Mouse (Mus musculus): ENCODE results near the gene Kcnj1. TPM values are rescaled to one million over a fixed set of nuclear protein-coding genes. Genes with fewer than 3 reads are reported as not detected.
A peak's percentile ranks its signal among the peaks of the same experiment; 100 is the strongest.

Kcnj1 gene
- polyA plus RNA-seq, 1 experiment from 2014 or later, result not detected

GRCm38 (mm10) chr9:32420711-32421110 is 48.4 kb downstream of the Kcnj1 start:
- Histone ChIP-seq H3K27ac (ENCODE audit: low read depth, low read length) (no peak overlapping the region), H3K9me3 (replicated peaks; ENCODE audit: control insufficient read depth, low read length) (no peaks in the 10 kb centered on the region), H3K4me2 (ENCODE audit: low read length) (no peak overlapping the region), H3K4me1 (ENCODE audit: control insufficient read depth, insufficient read depth, low read length) (no peaks in the 10 kb centered on the region), H3K36me3 (ENCODE audit: control insufficient read depth, insufficient read depth, low read length) (no peaks in the 10 kb centered on the region), H3K27me3 (replicated peaks; ENCODE audit: control insufficient read depth, insufficient read depth, low read length) (no peaks in the 10 kb centered on the region), H3K4me3 (ENCODE audit: low read depth, low read length) (no peak overlapping the region), H3K9ac (ENCODE audit: low read length) (no peak overlapping the region)
- no peak for ATAC-seq
- no peak for DNase-seq (ENCODE audit: low spot score)

- DNase-seq (ENCODE audit: low spot score) (no peak), ATAC-seq (no peak)
- 79% methylated on average over 7 of the region's 7 CpGs for WGBS
These were observed 53.0 kb downstream of the Kcnj1 start for GRCm38 (mm10) chr9:32425321-32425720.

GRCm38 (mm10) chr9:32431061-32431460 is 58.8 kb downstream of the Kcnj1 start:
- H3K9ac ChIP-seq (ENCODE audit: low read length), result no peak overlapping the region
- no peak overlapping the region for H3K4me2 ChIP-seq (ENCODE audit: low read length)
- no peaks in the 10 kb centered on the region for H3K27me3 ChIP-seq (replicated peaks; ENCODE audit: control insufficient read depth, insufficient read depth, low read length)
- 83% methylated on average over 3 of the region's 3 CpGs for WGBS
- no peak overlapping the region for H3K4me3 ChIP-seq (ENCODE audit: low read depth, low read length)
- H3K36me3 ChIP-seq (ENCODE audit: control insufficient read depth, insufficient read depth, low read length), result no peaks in the 10 kb centered on the region
- no peaks in the 10 kb centered on the region for H3K9me3 ChIP-seq (replicated peaks; ENCODE audit: control insufficient read depth, low read length)
- DNase-seq (ENCODE audit: low spot score), result no peak
- no peak overlapping the region for H3K27ac ChIP-seq (ENCODE audit: low read depth, low read length)
- H3K4me1 ChIP-seq (ENCODE audit: control insufficient read depth, insufficient read depth, low read length), result no peaks in the 10 kb centered on the region
- ATAC-seq, result no peak

More at GRCm38 (mm10) chr9:32425321-32425720, 53.0 kb downstream of the Kcnj1 start:
- H3K4me3 ChIP-seq (ENCODE audit: low read depth, low read length), result no peak overlapping the region
- no peaks in the 10 kb centered on the region for H3K36me3 ChIP-seq (ENCODE audit: control insufficient read depth, insufficient read depth, low read length)
- H3K27me3 ChIP-seq (replicated peaks; ENCODE audit: control insufficient read depth, insufficient read depth, low read length), result no peaks in the 10 kb centered on the region
- no peak overlapping the region for H3K27ac ChIP-seq (ENCODE audit: low read depth, low read length)
- no peaks in the 10 kb centered on the region for H3K9me3 ChIP-seq (replicated peaks; ENCODE audit: control insufficient read depth, low read length)
- no peaks in the 10 kb centered on the region for H3K4me1 ChIP-seq (ENCODE audit: control insufficient read depth, insufficient read depth, low read length)
- no peak overlapping the region for H3K4me2 ChIP-seq (ENCODE audit: low read length)
- H3K9ac ChIP-seq (ENCODE audit: low read length), result no peak overlapping the region

- DNase-seq (ENCODE audit: low spot score) (no peak), ATAC-seq (no peak)
- 61% methylated on average over 19 of the region's 19 CpGs for WGBS
- H3K36me3 ChIP-seq (ENCODE audit: control insufficient read depth, insufficient read depth, low read length), result no peaks in the 10 kb centered on the region
- no peaks in the 10 kb centered on the region for H3K9me3 ChIP-seq (replicated peaks; ENCODE audit: control insufficient read depth, low read length)
- H3K27me3 ChIP-seq (replicated peaks; ENCODE audit: control insufficient read depth, insufficient read depth, low read length), result no peaks in the 10 kb centered on the region
- H3K4me2 ChIP-seq (ENCODE audit: low read length), result no peak overlapping the region
- no peaks in the 10 kb centered on the region for H3K4me1 ChIP-seq (ENCODE audit: control insufficient read depth, insufficient read depth, low read length)
- no peak overlapping the region for H3K4me3 ChIP-seq (ENCODE audit: low read depth, low read length)
- H3K9ac ChIP-seq (ENCODE audit: low read length), result no peak overlapping the region
- no peak overlapping the region for H3K27ac ChIP-seq (ENCODE audit: low read depth, low read length)
These were observed 62.2 kb downstream of the Kcnj1 start for GRCm38 (mm10) chr9:32434241-32435213.

- Histone ChIP-seq H3K27ac (ENCODE audit: low read depth, low read length) (no peak overlapping the region), H3K4me2 (ENCODE audit: low read length) (no peak overlapping the region), H3K4me3 (ENCODE audit: low read depth, low read length) (no peak overlapping the region), H3K9me3 (replicated peaks; ENCODE audit: control insufficient read depth, low read length) (no peaks in the 10 kb centered on the region), H3K4me1 (ENCODE audit: control insufficient read depth, insufficient read depth, low read length) (no peaks in the 10 kb centered on the region), H3K36me3 (ENCODE audit: control insufficient read depth, insufficient read depth, low read length) (no peaks in the 10 kb centered on the region), H3K27me3 (replicated peaks; ENCODE audit: control insufficient read depth, insufficient read depth, low read length) (no peaks in the 10 kb centered on the region), H3K9ac (ENCODE audit: low read length) (no peak overlapping the region)
- 59% methylated on average over 3 of the region's 3 CpGs for WGBS
- no peak for DNase-seq (ENCODE audit: low spot score)
- ATAC-seq, result no peak
These were observed 70.8 kb downstream of the Kcnj1 start for GRCm38 (mm10) chr9:32443115-32443514.

GRCm38 (mm10) chr9:32443817-32444216 is 71.5 kb downstream of the Kcnj1 start:
- H3K9ac ChIP-seq (ENCODE audit: low read length), result no peak overlapping the region
- H3K4me3 ChIP-seq (ENCODE audit: low read depth, low read length), result no peak overlapping the region
- H3K4me1 ChIP-seq (ENCODE audit: control insufficient read depth, insufficient read depth, low read length), result no peaks in the 10 kb centered on the region
- DNase-seq (ENCODE audit: low spot score) (peak; percentile 33), ATAC-seq (no peak)
- H3K36me3 ChIP-seq (ENCODE audit: control insufficient read depth, insufficient read depth, low read length), result no peaks in the 10 kb centered on the region
- no peaks in the 10 kb centered on the region for H3K27me3 ChIP-seq (replicated peaks; ENCODE audit: control insufficient read depth, insufficient read depth, low read length)
- WGBS, result 45% methylated on average over 6 of the region's 6 CpGs
- no peak overlapping the region for H3K4me2 ChIP-seq (ENCODE audit: low read length)
- H3K27ac ChIP-seq (ENCODE audit: low read depth, low read length), result no peak overlapping the region
- H3K9me3 ChIP-seq (replicated peaks; ENCODE audit: control insufficient read depth, low read length), result no peaks in the 10 kb centered on the region

- Histone ChIP-seq H3K36me3 (ENCODE audit: control insufficient read depth, insufficient read depth, low read length) (no peaks in the 10 kb centered on the region), H3K27ac (ENCODE audit: low read depth, low read length) (no peak overlapping the region), H3K9ac (ENCODE audit: low read length) (no peak overlapping the region), H3K9me3 (replicated peaks; ENCODE audit: control insufficient read depth, low read length) (no peaks in the 10 kb centered on the region), H3K4me1 (ENCODE audit: control insufficient read depth, insufficient read depth, low read length) (no peaks in the 10 kb centered on the region), H3K4me2 (ENCODE audit: low read length) (no peak overlapping the region), H3K4me3 (ENCODE audit: low read depth, low read length) (no peak overlapping the region), H3K27me3 (replicated peaks; ENCODE audit: control insufficient read depth, insufficient read depth, low read length) (no peaks in the 10 kb centered on the region)
- WGBS, result 76% methylated on average over 6 of the region's 6 CpGs
- DNase-seq (ENCODE audit: low spot score), result no peak
- no peak for ATAC-seq
These were observed 72.3 kb downstream of the Kcnj1 start for GRCm38 (mm10) chr9:32444453-32445201.

GRCm38 (mm10) chr9:32445789-32446188 is 73.5 kb downstream of the Kcnj1 start:
- Histone ChIP-seq H3K27me3 (replicated peaks; ENCODE audit: control insufficient read depth, insufficient read depth, low read length) (no peaks in the 10 kb centered on the region), H3K4me1 (ENCODE audit: control insufficient read depth, insufficient read depth, low read length) (no peaks in the 10 kb centered on the region), H3K9me3 (replicated peaks; ENCODE audit: control insufficient read depth, low read length) (no peaks in the 10 kb centered on the region), H3K4me2 (ENCODE audit: low read length) (no peak overlapping the region), H3K9ac (ENCODE audit: low read length) (no peak overlapping the region), H3K27ac (ENCODE audit: low read depth, low read length) (no peak overlapping the region), H3K4me3 (ENCODE audit: low read depth, low read length) (no peak overlapping the region), H3K36me3 (ENCODE audit: control insufficient read depth, insufficient read depth, low read length) (no peaks in the 10 kb centered on the region)
- DNase-seq (ENCODE audit: low spot score) (peak; percentile 19), ATAC-seq (no peak)
- 61% methylated on average over 3 of the region's 3 CpGs for WGBS

- WGBS, result 85% methylated on average over 5 of the region's 5 CpGs
These were observed 76.5 kb downstream of the Kcnj1 start for GRCm38 (mm10) chr9:32448766-32449165.

More at GRCm38 (mm10) chr9:32448766-32449165, 76.5 kb downstream of the Kcnj1 start:
- Histone ChIP-seq H3K4me3 (ENCODE audit: low read depth, low read length) (no peak overlapping the region), H3K27me3 (replicated peaks; ENCODE audit: control insufficient read depth, insufficient read depth, low read length) (no peaks in the 10 kb centered on the region), H3K4me1 (ENCODE audit: control insufficient read depth, insufficient read depth, low read length) (no peaks in the 10 kb centered on the region), H3K9me3 (replicated peaks; ENCODE audit: control insufficient read depth, low read length) (no peaks in the 10 kb centered on the region), H3K27ac (ENCODE audit: low read depth, low read length) (no peak overlapping the region), H3K9ac (ENCODE audit: low read length) (no peak overlapping the region), H3K4me2 (ENCODE audit: low read length) (no peak overlapping the region), H3K36me3 (ENCODE audit: control insufficient read depth, insufficient read depth, low read length) (no peaks in the 10 kb centered on the region)
- ATAC-seq (no peak), DNase-seq (ENCODE audit: low spot score) (no peak)
